Mouse (Mus musculus) heart, adult 2 months (tissue): ENCODE measurements around the gene Nrn1. TPM values are rescaled to one million over a fixed set of nuclear protein-coding genes. Genes with fewer than 3 reads are reported as not detected.

Experiments
- DNase-seq, 2 experiments: peaks; one replicate each; pipeline ENCODE4 v3.0.0; 2021
- H3K27ac ChIP-seq: fragments of 200-600 bp; 2 replicates; pipeline ENCODE4 v1.8.1; 2022
- H3K27me3 ChIP-seq: fragments of 200-500 bp; 2 replicates; pipeline ENCODE4 v1.6.1; 2012; ENCODE audit warnings: mild to moderate bottlenecking, low read length, inconsistent platforms, mixed read lengths; ENCODE audit not compliant: control insufficient read depth, insufficient read depth
- H3K36me3 ChIP-seq: fragments of 200-500 bp; 2 replicates; pipeline ENCODE4 v1.6.1; 2012; ENCODE audit warnings: low read length, inconsistent platforms; ENCODE audit not compliant: control insufficient read depth, insufficient read depth
- H3K4me1 ChIP-seq: fragments of 200-500 bp; 2 replicates; pipeline ENCODE4 v1.6.1; 2011; ENCODE audit warnings: low read length; ENCODE audit not compliant: control insufficient read depth, insufficient read depth
- H3K4me3 ChIP-seq: fragments of 200-600 bp; 2 replicates; pipeline ENCODE4 v1.8.1; 2022
- H3K79me2 ChIP-seq: fragments of 200-500 bp; replicated peaks from 2 replicates; pipeline ENCODE4 v1.6.1; 2012; ENCODE audit warnings: mild to moderate bottlenecking, inconsistent platforms, low read length, moderate library complexity, mixed read lengths; ENCODE audit not compliant: control insufficient read depth, insufficient read depth
- H3K9ac ChIP-seq: fragments of 200-500 bp; 2 replicates; pipeline ENCODE4 v1.6.1; 2012; ENCODE audit warnings: low read depth, mild to moderate bottlenecking, control low read depth, inconsistent platforms, low read length, mixed read lengths
- CTCF ChIP-seq: fragments of 200-600 bp; IDR thresholded peaks from 2 replicates; pipeline ENCODE4 v1.8.1; 2022; ENCODE audit warnings: antibody characterized with exemption, mild to moderate bottlenecking, moderate library complexity
- EP300 ChIP-seq: fragments of 200-500 bp; IDR thresholded peaks from 2 replicates; pipeline ENCODE4 v1.6.1; 2011; ENCODE audit warnings: low read depth, low read length, control low read depth; ENCODE audit not compliant: insufficient read depth
- POLR2A ChIP-seq: fragments of 200-500 bp; IDR thresholded peaks from 2 replicates; pipeline ENCODE4 v1.6.1; 2011; ENCODE audit warnings: mild to moderate bottlenecking, low read depth, low read length, control low read depth; ENCODE audit not compliant: insufficient read depth
- WGBS: fragments of 180-500 bp; shearing (Covaris S2); methylation state at CpG from one replicate; pipeline ENCODE4 v1.1.7; 2018; 5-methylcytosine and 5-hydroxymethylcytosine counted together
- intact Hi-C: fragments of 180-260 bp; cut with DNase I; formaldehyde crosslinking; loops from one replicate; pipeline ENCODE4 v1.15.1; 2025
- polyA plus RNA-seq: library from polyadenylated mRNA; depleted of rRNA; stranded (reverse); fragments of >200 nt; gene quantifications from 2 replicates; pipeline ENCODE4 v1.2.3, GENCODE M21; 2012
- total RNA-seq, 2 experiments: library from RNA; stranded (reverse); gene quantifications; 2 replicates each; pipeline ENCODE4 v1.2.3; 2021

Nrn1 gene
- total and polyA plus RNA-seq, 3 experiments: 3.5 to 6.0 (median 3.5) TPM

- Histone ChIP-seq H3K27me3 (peaks cover 28% of the 10 kb centered on the region), H3K79me2 (no peaks in the 10 kb centered on the region), H3K9ac (no peak overlapping the region), H3K4me1 (no peaks in the 10 kb centered on the region), H3K36me3 (no peaks in the 10 kb centered on the region), H3K4me3 (peak overlapping the region; percentile 32), H3K27ac (no peak overlapping the region)
- WGBS: 17% methylated on average over 34 of the region's 34 CpGs
- TF ChIP-seq CTCF (no peak), EP300 (no peak), POLR2A (no peak)
- DNase-seq: peak in 1 of 2 experiments; percentile 51
- intact Hi-C loops: loop anchor here (5.0 kb wide), 1 partner anchor 581 kb away; no protein-coding TSS in a partner anchor
These were observed 3.7 kb downstream of the Nrn1 start for GRCm38 (mm10) chr13:36731016-36731930.

DNA sequence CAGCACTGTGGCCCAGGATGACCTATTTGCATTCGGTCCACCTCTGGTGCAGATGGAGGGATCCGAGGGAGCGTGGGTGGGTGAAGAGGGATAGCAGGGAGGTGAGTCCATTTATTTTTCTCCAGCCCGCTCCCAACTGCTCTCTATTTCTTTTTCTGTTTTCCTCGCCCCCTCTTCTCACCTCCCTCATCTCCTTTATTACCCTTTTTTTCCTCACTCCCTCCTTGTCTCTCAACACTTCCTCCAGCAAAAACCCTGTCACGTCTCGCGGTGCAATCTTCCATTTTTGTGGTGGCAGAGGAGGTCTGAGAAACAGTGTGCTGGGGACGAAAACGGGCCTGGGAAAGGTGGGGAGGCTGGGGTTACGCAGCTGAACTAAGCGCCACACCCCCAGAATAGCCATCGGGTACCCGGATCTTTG lies 4.6 kb downstream of the Nrn1 start:
- no peak overlapping the region for H3K27ac ChIP-seq

DNA sequence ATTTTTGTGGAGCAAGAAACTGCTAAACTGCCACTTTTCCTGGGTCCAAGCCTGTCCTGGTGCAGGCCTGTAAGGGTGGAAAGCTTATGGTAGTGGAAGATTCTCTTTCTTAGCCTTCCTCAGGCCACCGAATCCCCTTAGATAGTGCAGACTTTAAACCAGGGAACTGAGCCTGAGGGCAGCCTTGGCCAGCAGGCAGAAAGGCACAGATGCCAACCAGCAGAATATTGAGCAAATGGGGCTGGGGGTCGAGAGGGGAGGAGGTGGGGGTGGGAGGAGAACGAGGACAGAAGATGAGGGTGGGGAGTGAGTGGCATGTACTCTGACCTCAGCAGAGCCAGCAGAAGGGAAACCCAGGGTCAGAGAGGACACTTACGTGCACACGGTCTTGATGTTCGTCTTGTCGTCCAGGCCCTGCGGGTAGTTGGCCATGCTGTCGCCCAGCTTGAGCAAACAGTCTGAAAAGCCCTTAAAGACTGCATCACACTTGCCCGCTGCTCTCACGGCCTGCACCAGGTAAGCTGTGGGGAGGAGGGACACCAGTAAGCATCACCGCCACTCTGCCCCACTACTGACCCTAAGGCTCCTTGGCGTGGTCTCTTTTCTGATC lies 5.1 kb downstream of the Nrn1 start:
- Histone ChIP-seq H3K4me3 (no peak overlapping the region), H3K9ac (no peak overlapping the region), H3K27me3 (peaks cover 30% of the 10 kb centered on the region), H3K79me2 (no peaks in the 10 kb centered on the region), H3K4me1 (no peaks in the 10 kb centered on the region; the same call in 1 of the 2 replicates), H3K36me3 (no peaks in the 10 kb centered on the region), H3K27ac (no peak overlapping the region)
- WGBS: 35% methylated on average over 13 of the region's 13 CpGs
- DNase-seq: no peak
- no peak for TF ChIP-seq CTCF
- TF ChIP-seq EP300: no peak
- no peak for TF ChIP-seq POLR2A
- intact Hi-C loops: loop anchor here (5.0 kb wide), 1 partner anchor 582 kb away; no protein-coding TSS in a partner anchor

More for the DNA sequence above, 4.6 kb downstream of the Nrn1 start:
- no peak for TF ChIP-seq EP300
- TF ChIP-seq CTCF: no peak
- no peak for TF ChIP-seq POLR2A
- 29% methylated on average over 14 of the region's 14 CpGs for WGBS
- Histone ChIP-seq H3K9ac (no peak overlapping the region), H3K4me3 (no peak overlapping the region), H3K27me3 (peaks cover 26% of the 10 kb centered on the region), H3K4me1 (no peaks in the 10 kb centered on the region; the same call in 1 of the 2 replicates), H3K79me2 (no peaks in the 10 kb centered on the region), H3K36me3 (no peaks in the 10 kb centered on the region)
- intact Hi-C loops: loop anchor here (5.0 kb wide), 1 partner anchor 582 kb away; no protein-coding TSS in a partner anchor
- no peak for DNase-seq

- Histone ChIP-seq H3K79me2 (no peaks in the 10 kb centered on the region), H3K36me3 (no peaks in the 10 kb centered on the region), H3K4me3 (no peak overlapping the region), H3K27ac (no peak overlapping the region), H3K27me3 (peaks cover 26% of the 10 kb centered on the region), H3K9ac (no peak overlapping the region), H3K4me1 (no peaks in the 10 kb centered on the region; the same call in 1 of the 2 replicates)
- TF ChIP-seq EP300 (no peak), POLR2A (no peak)
- DNase-seq: no peak
- 35% methylated on average over 5 of the region's 5 CpGs for whole genome bisulfite sequencing
- intact Hi-C loops: no loop called here
These were observed 6.4 kb downstream of the Nrn1 start for GRCm38 (mm10) chr13:36728509-36728908.

- H3K9ac ChIP-seq: no peak overlapping the region
- no peak overlapping the region for H3K4me3 ChIP-seq
- TF ChIP-seq CTCF (no peak), EP300 (no peak), POLR2A (no peak)
- H3K27ac ChIP-seq: no peak overlapping the region
- H3K36me3 ChIP-seq: no peaks in the 10 kb centered on the region
- H3K27me3 ChIP-seq: peaks cover 26% of the 10 kb centered on the region
- no peaks in the 10 kb centered on the region for H3K79me2 ChIP-seq
- H3K4me1 ChIP-seq: no peaks in the 10 kb centered on the region; the same call in 1 of the 2 replicates
- no peak for DNase-seq
- intact Hi-C loops: no loop called here
- 9% methylated on average over 23 of the region's 23 CpGs for WGBS
These were observed 7.0 kb downstream of the Nrn1 start for GRCm38 (mm10) chr13:36727779-36728470.
